Mouse (Mus musculus): ENCODE results near the gene Ptov1.

DNA sequence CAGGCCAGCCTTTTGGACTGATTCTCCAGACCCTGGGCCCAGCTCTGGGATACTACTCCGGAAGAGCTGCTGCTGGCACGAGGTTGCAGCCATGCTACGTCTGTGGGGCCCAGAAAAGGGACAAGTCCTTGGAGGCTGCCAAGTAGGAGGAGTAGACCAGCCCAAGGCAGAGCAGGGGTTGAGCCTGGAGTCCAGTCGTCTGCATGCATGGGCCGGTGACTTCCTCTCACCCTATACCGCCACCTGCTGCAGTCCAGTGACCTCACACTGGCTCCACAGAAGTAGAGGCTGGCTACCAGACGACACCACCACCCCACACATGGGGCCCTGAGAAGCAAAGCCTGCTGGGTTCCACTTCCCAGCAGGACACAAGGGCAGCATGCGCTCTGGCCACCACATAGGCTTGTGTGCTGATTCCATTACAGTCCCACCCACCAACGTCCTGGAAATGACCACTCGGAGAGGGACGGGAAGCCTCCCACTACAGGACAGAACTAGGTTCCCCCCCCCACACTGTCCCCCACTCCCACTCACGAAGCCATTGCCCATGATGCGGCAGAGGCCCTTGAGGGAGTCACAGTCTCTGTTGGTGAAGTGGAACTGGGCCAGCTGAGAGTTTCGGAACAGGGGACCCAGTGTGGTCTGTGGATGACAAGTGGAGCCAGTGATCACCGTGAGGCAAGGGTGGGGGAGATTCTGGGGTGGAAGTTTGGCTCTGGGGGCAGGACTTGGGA is 3.1 kb downstream of the Ptov1 start:
- TF ChIP-seq CTCF (conservative IDR thresholded peaks at IDR 0.05; ENCODE audit: insufficient read depth, insufficient read length, low read depth, low read length) (no peak; the same call in 1 of the 2 replicates), POLR2A (IDR thresholded peaks at IDR 0.05; ENCODE audit: low read depth, low read length) (no peak)

Data from kidney, adult 2 months (tissue).